Mouse (Mus musculus) liver, embryonic 14.5 days (tissue): ENCODE data around the gene Ppm1j.

Source experiments
- CTCF ChIP-seq: IDR thresholded peaks from 2 replicates; pipeline ENCODE4 v1.5.1; 2016; ENCODE audit warnings: antibody characterized with exemption, low read depth, control low read depth
- EP300 ChIP-seq: IDR thresholded peaks from 2 replicates; pipeline ENCODE4 v1.6.1; 2016; ENCODE audit warnings: antibody characterized with exemption, low read depth

DNA sequence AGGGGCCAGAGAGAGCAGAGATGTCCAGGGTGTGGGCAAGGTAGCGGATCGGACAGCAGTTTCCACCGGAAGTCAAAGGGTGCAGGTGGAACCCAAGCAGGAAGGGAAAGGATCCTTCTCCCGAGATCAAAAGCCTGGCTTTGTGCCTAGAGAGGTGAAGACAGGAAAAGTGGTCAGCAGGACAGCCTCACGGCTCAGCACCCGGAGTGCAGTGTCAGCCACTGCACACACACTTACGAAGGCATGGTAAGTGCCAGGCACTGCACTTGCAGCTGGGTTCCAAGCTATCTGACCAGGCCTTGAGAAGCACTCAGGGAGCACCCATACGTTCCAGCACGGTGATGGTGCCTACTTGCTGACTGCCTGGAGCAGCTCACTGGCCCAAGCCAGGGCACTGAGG is 24.7 kb downstream of the Ppm1j start:
- TF ChIP-seq CTCF: no peak
- TF ChIP-seq EP300: no peak
